Mouse (Mus musculus) MEL (cell line): Measurements from ENCODE around the gene Tspan4. TPM values are rescaled to one million over a fixed set of nuclear protein-coding genes. Genes with fewer than 3 reads are reported as not detected.

Experiments
- DNase-seq: peaks from one replicate; pipeline ENCODE4 v3.0.0; 2011; ENCODE audit warnings: low read depth, low spot score
- H3K27ac ChIP-seq: 2 replicates; pipeline ENCODE4 v1.5.1; 2012; ENCODE audit warnings: low read depth, mild to moderate bottlenecking, control low read depth, low read length, moderate library complexity; ENCODE audit not compliant: control insufficient read depth
- H3K27me3 ChIP-seq, 2 experiments: fragments of 150-350 bp in 1 of 2; sonication (generic) in 1 of 2; 2 replicates each; pipeline ENCODE4 v1.6.1; 2012; ENCODE audit warnings: low read length in 2 of 2, mild to moderate bottlenecking in 2 of 2, improper control_type of control experiment in 1 of 2, moderate library complexity in 1 of 2; ENCODE audit not compliant: insufficient read depth in 2 of 2, control insufficient read depth in 1 of 2
- H3K36me3 ChIP-seq, 2 experiments: 2 replicates each; pipeline ENCODE4 v1.6.1; 2012 to 2014; ENCODE audit warnings: low read length in 2 of 2, improper control_type of control experiment in 1 of 2, inconsistent platforms in 1 of 2, mild to moderate bottlenecking in 1 of 2; ENCODE audit not compliant: insufficient read depth in 2 of 2, control insufficient read depth in 1 of 2
- H3K4me1 ChIP-seq, 2 experiments: fragments of 150-350 bp in 1 of 2; sonication (generic) in 1 of 2; 2 replicates each; pipeline ENCODE4 v1.6.1; 2012; ENCODE audit warnings: low read length in 2 of 2, improper control_type of control experiment in 1 of 2, mild to moderate bottlenecking in 1 of 2; ENCODE audit not compliant: insufficient read depth in 2 of 2, control insufficient read depth in 1 of 2
- H3K4me3 ChIP-seq, 2 experiments: fragments of 150-350 bp in 1 of 2; sonication (generic) in 1 of 2; 2 replicates each; pipeline ENCODE4 v1.5.1; 2012; ENCODE audit warnings: low read depth in 2 of 2, low read length in 2 of 2, mild to moderate bottlenecking in 2 of 2, moderate library complexity in 2 of 2, control low read depth in 1 of 2, improper control_type of control experiment in 1 of 2; ENCODE audit not compliant: control insufficient read depth in 1 of 2, insufficient read depth in 1 of 2
- H3K79me2 ChIP-seq: 2 replicates; pipeline ENCODE4 v1.6.1; 2012; ENCODE audit warnings: mild to moderate bottlenecking, low read length, moderate library complexity; ENCODE audit not compliant: control insufficient read depth, poor library complexity, insufficient read depth
- H3K9ac ChIP-seq: 2 replicates; pipeline ENCODE4 v1.6.1; 2012; ENCODE audit warnings: low read depth, mild to moderate bottlenecking, control low read depth, low read length, moderate library complexity; ENCODE audit not compliant: control insufficient read depth, poor library complexity, severe bottlenecking
- H3K9me3 ChIP-seq: fragments of 150-350 bp; sonication (generic); replicated peaks from 2 replicates; pipeline ENCODE4 v1.6.1; 2012; ENCODE audit warnings: mild to moderate bottlenecking, low read length, improper control_type of control experiment, moderate library complexity; ENCODE audit not compliant: insufficient read depth
- BHLHE40 ChIP-seq: IDR thresholded peaks from 2 replicates; pipeline ENCODE4 v1.6.1; 2012; ENCODE audit warnings: low read depth, mild to moderate bottlenecking, inconsistent platforms, low read length, improper control_type of control experiment, borderline replicate concordance
- CHD1 ChIP-seq: IDR thresholded peaks from 2 replicates; pipeline ENCODE4 v1.6.1; 2012; ENCODE audit warnings: low read depth, mild to moderate bottlenecking, inconsistent platforms, low read length, improper control_type of control experiment
- CHD2 ChIP-seq: IDR thresholded peaks from 2 replicates; pipeline ENCODE4 v1.6.1; 2011; ENCODE audit warnings: low read length, improper control_type of control experiment
- CTCF ChIP-seq, 3 experiments: IDR thresholded peaks in 2 of 3; conservative IDR thresholded peaks in 1 of 3; 2 replicates each; pipeline ENCODE4 v1.5.1; 2011 to 2012; ENCODE audit warnings: low read length in 3 of 3, low read depth in 2 of 3, mild to moderate bottlenecking in 2 of 3, improper control_type of control experiment in 1 of 3, inconsistent platforms in 1 of 3, mixed read lengths in 1 of 3, moderate library complexity in 1 of 3; ENCODE audit not compliant: control insufficient read depth in 1 of 3, insufficient read depth in 1 of 3, poor library complexity in 1 of 3, severe bottlenecking in 1 of 3
- E2F4 ChIP-seq: IDR thresholded peaks from 2 replicates; pipeline ENCODE4 v1.6.1; 2011; ENCODE audit warnings: low read depth, low read length, improper control_type of control experiment, borderline replicate concordance
- ELF1 ChIP-seq: IDR thresholded peaks from 2 replicates; pipeline ENCODE4 v1.6.1; 2014; ENCODE audit warnings: low read depth, mild to moderate bottlenecking, inconsistent platforms, low read length, improper control_type of control experiment, moderate library complexity
- EP300 ChIP-seq, 2 experiments: IDR thresholded peaks; 2 replicates each; pipeline ENCODE4 v1.6.1; 2011; ENCODE audit warnings: improper control_type of control experiment in 2 of 2, low read length in 2 of 2, low read depth in 1 of 2, mild to moderate bottlenecking in 1 of 2
- ETS1 ChIP-seq: IDR thresholded peaks from 2 replicates; pipeline ENCODE4 v1.6.1; 2012; ENCODE audit warnings: low read depth, mild to moderate bottlenecking, inconsistent platforms, low read length, improper control_type of control experiment, moderate library complexity
- GABPA ChIP-seq: IDR thresholded peaks from 2 replicates; pipeline ENCODE4 v1.6.1; 2012; ENCODE audit warnings: low read depth, mild to moderate bottlenecking, inconsistent platforms, low read length, improper control_type of control experiment, moderate library complexity
- GATA1 ChIP-seq: IDR thresholded peaks from 2 replicates; pipeline ENCODE4 v1.6.1; 2011; ENCODE audit warnings: low read depth, low read length, improper control_type of control experiment
- HCFC1 ChIP-seq: IDR thresholded peaks from 2 replicates; pipeline ENCODE4 v1.6.1; 2012; ENCODE audit warnings: low read depth, mild to moderate bottlenecking, inconsistent platforms, low read length, improper control_type of control experiment, moderate library complexity
- JUND ChIP-seq: IDR thresholded peaks from 2 replicates; pipeline ENCODE4 v1.6.1; 2011; ENCODE audit warnings: low read depth, mild to moderate bottlenecking, improper control_type of control experiment, low read length
- MAFK ChIP-seq: IDR thresholded peaks from 2 replicates; pipeline ENCODE4 v1.6.1; 2011; ENCODE audit warnings: low read depth, mild to moderate bottlenecking, low read length, improper control_type of control experiment, borderline replicate concordance
- MAZ ChIP-seq: IDR thresholded peaks from 2 replicates; pipeline ENCODE4 v1.6.1; 2012; ENCODE audit warnings: low read depth, mild to moderate bottlenecking, inconsistent platforms, low read length, improper control_type of control experiment
- MXI1 ChIP-seq: IDR thresholded peaks from 2 replicates; pipeline ENCODE4 v1.6.1; 2011; ENCODE audit warnings: mild to moderate bottlenecking, low read depth, low read length, improper control_type of control experiment
- MYC ChIP-seq: IDR thresholded peaks from 2 replicates; pipeline ENCODE4 v1.6.1; 2011; ENCODE audit warnings: low read depth, mild to moderate bottlenecking, low read length, improper control_type of control experiment, moderate library complexity
- NELFE ChIP-seq: IDR thresholded peaks from 2 replicates; pipeline ENCODE4 v1.6.1; 2011; ENCODE audit warnings: low read depth, low read length, improper control_type of control experiment
- NRF1 ChIP-seq: IDR thresholded peaks from 2 replicates; pipeline ENCODE4 v1.6.1; 2014; ENCODE audit warnings: low read depth, mild to moderate bottlenecking, inconsistent platforms, low read length, improper control_type of control experiment, moderate library complexity; ENCODE audit not compliant: poor library complexity, insufficient read depth, severe bottlenecking
- POLR2A ChIP-seq, 2 experiments: IDR thresholded peaks; 2 replicates each; pipeline ENCODE4 v1.6.1; 2011 to 2012; ENCODE audit warnings: low read length in 2 of 2, mild to moderate bottlenecking in 2 of 2, control low read depth in 1 of 2, improper control_type of control experiment in 1 of 2, low read depth in 1 of 2, moderate library complexity in 1 of 2; ENCODE audit not compliant: control insufficient read depth in 1 of 2, insufficient read depth in 1 of 2, poor library complexity in 1 of 2
- RAD21 ChIP-seq: IDR thresholded peaks from 2 replicates; pipeline ENCODE4 v1.6.1; 2011; ENCODE audit warnings: mild to moderate bottlenecking, low read depth, low read length, improper control_type of control experiment
- RCOR1 ChIP-seq: IDR thresholded peaks from 2 replicates; pipeline ENCODE4 v1.6.1; 2012; ENCODE audit warnings: low read depth, mild to moderate bottlenecking, inconsistent platforms, low read length, improper control_type of control experiment
- SIN3A ChIP-seq: IDR thresholded peaks from 2 replicates; pipeline ENCODE4 v1.6.1; 2012; ENCODE audit warnings: low read length, improper control_type of control experiment, inconsistent platforms
- TAL1 ChIP-seq: IDR thresholded peaks from 2 replicates; pipeline ENCODE4 v1.6.1; 2012; ENCODE audit warnings: mild to moderate bottlenecking, inconsistent platforms, low read length, moderate library complexity, mixed read lengths
- TBP ChIP-seq: IDR thresholded peaks from 2 replicates; pipeline ENCODE4 v1.8.0; 2011; ENCODE audit warnings: low read depth, low read length, improper control_type of control experiment
- TCF12 ChIP-seq: IDR thresholded peaks from 2 replicates; pipeline ENCODE4 v1.6.1; 2014; ENCODE audit warnings: low read depth, mild to moderate bottlenecking, inconsistent platforms, low read length, improper control_type of control experiment, moderate library complexity
- UBTF ChIP-seq: IDR thresholded peaks from 2 replicates; pipeline ENCODE4 v1.6.1; 2012; ENCODE audit warnings: low read depth, mild to moderate bottlenecking, inconsistent platforms, low read length, improper control_type of control experiment, moderate library complexity, borderline replicate concordance; ENCODE audit not compliant: insufficient read depth
- USF1 ChIP-seq: IDR thresholded peaks from 2 replicates; pipeline ENCODE4 v1.6.1; 2014; ENCODE audit warnings: low read depth, mild to moderate bottlenecking, inconsistent platforms, low read length, improper control_type of control experiment, moderate library complexity
- ZMIZ1 ChIP-seq: IDR thresholded peaks from 2 replicates; pipeline ENCODE4 v1.6.1; 2012; ENCODE audit warnings: low read depth, mild to moderate bottlenecking, inconsistent platforms, low read length, improper control_type of control experiment, moderate library complexity
- ZNF384 ChIP-seq: IDR thresholded peaks from 2 replicates; pipeline ENCODE4 v1.6.1; 2012; ENCODE audit warnings: low read depth, mild to moderate bottlenecking, inconsistent platforms, low read length, improper control_type of control experiment
- polyA plus RNA-seq, 2 experiments: library from polyadenylated mRNA; stranded (reverse) in 1 of 2; unstranded in 1 of 2; fragments of >175 nt in 1 of 2; fragments of >200 nt in 1 of 2; gene quantifications; 2 replicates each; pipeline versions ENCODE4 v1.2.1 to v1.2.4; 2012; ENCODE audit warnings: low replicate concordance in 2 of 2, low read depth in 1 of 2; ENCODE audit not compliant: insufficient read length in 2 of 2, insufficient read depth in 1 of 2, missing spikeins in 1 of 2
- total RNA-seq: library from RNA; depleted of rRNA; stranded (reverse); fragments of 300-350 nt; gene quantifications from 2 replicates; pipeline ENCODE4 v1.2.3, GENCODE M21; 2012

The Tspan4 gene
- total and polyA plus RNA-seq, 3 experiments, result 97.9 to 110 TPM; not detected in 1

- H3K36me3 ChIP-seq, result peaks cover 9 to 16% of the 10 kb centered on the region in 2 experiments
- no peak overlapping the region for H3K9ac ChIP-seq
- H3K4me1 ChIP-seq, result peaks cover 0 to 24% of the 10 kb centered on the region in 2 experiments; a peak in 2 of 4 replicates
- no peak overlapping the region for H3K27ac ChIP-seq
- peaks cover 12% of the 10 kb centered on the region for H3K79me2 ChIP-seq
- H3K9me3 ChIP-seq, result no peaks in the 10 kb centered on the region
- H3K27me3 ChIP-seq, result no peaks in the 10 kb centered on the region
- no peak overlapping the region for H3K4me3 ChIP-seq
- TF ChIP-seq CTCF (IDR thresholded peaks at IDR 0.05 in 2 of 3, conservative IDR thresholded peaks at IDR 0.05 in 1 of 3; ENCODE audit: control insufficient read depth in 1 of 3, insufficient read depth in 1 of 3, low read depth in 2 of 3, low read length in 3 of 3, poor library complexity in 1 of 3, severe bottlenecking in 1 of 3) (no peak), GATA1 (no peak), NELFE (no peak), ETS1 (no peak), CHD2 (no peak), TCF12 (no peak), POLR2A (IDR thresholded peaks at IDR 0.05; ENCODE audit: control insufficient read depth in 1 of 2, insufficient read depth in 1 of 2, low read depth in 1 of 2, low read length in 2 of 2, poor library complexity in 1 of 2) (no peak), ZMIZ1 (no peak), MAFK (no peak), HCFC1 (no peak), TAL1 (no peak), BHLHE40 (no peak), RAD21 (no peak), E2F4 (no peak), TBP (no peak), GABPA (no peak), RCOR1 (no peak), NRF1 (no peak), MYC (no peak), JUND (no peak)
- TF ChIP-seq, all 39 proteins: peak for 0
- DNase-seq, result no peak
Measured at GRCm38 (mm10) chr7:141453636-141454035, 21.4 kb upstream of the Tspan4 start.

GRCm38 (mm10) chr7:141454967-141455551 is 20.0 kb upstream of the Tspan4 start, which contains the start of gene Pnpla2:
Pnpla2 (plus strand) TSS chr7:141455198.
- Histone ChIP-seq H3K36me3 (peaks cover 2 to 5% of the 10 kb centered on the region in 2 experiments; a peak in 2 of 4 replicates), H3K27me3 (no peaks in the 10 kb centered on the region), H3K27ac (0 out of 2 replicates have a peak within 1 kb of the TSS, but pooled peaks have one; percentile 15), H3K4me1 (peaks cover 0 to 12% of the 10 kb centered on the region in 2 experiments; a peak in 1 of 4 replicates), H3K9ac (peak within 1 kb of the TSS; percentile 72), H3K9me3 (no peaks in the 10 kb centered on the region), H3K79me2 (peaks cover 3% of the 10 kb centered on the region), H3K4me3 (peak within 1 kb of the TSS; percentile 78 to 89)
- peak; percentile 96 for DNase-seq
- TF ChIP-seq POLR2A (IDR thresholded peaks at IDR 0.05; ENCODE audit: control insufficient read depth in 1 of 2, insufficient read depth in 1 of 2, low read depth in 1 of 2, low read length in 2 of 2, poor library complexity in 1 of 2), result peak; percentile 82 to 86
- peak; percentile 27; the same call in 1 of the 2 replicates for TF ChIP-seq MYC
- TF ChIP-seq NRF1, result peak; percentile 62
- no peak for TF ChIP-seq EP300 (IDR thresholded peaks at IDR 0.05; ENCODE audit: low read depth in 1 of 2, low read length in 2 of 2)
- peak; percentile 85 for TF ChIP-seq MXI1
- TF ChIP-seq UBTF, result peak; percentile 89; the same call in 1 of the 2 replicates
- TF ChIP-seq ZNF384, result no peak
- TF ChIP-seq HCFC1, result peak; percentile 48; the same call in 1 of the 2 replicates
- peak; percentile 50 for TF ChIP-seq TBP
- TF ChIP-seq GATA1, result no peak
- no peak for TF ChIP-seq BHLHE40
- TF ChIP-seq MAFK, result no peak
- no peak for TF ChIP-seq E2F4
- TF ChIP-seq SIN3A, result peak; percentile 74
- peak; percentile 84 for TF ChIP-seq CHD1
- no peak for TF ChIP-seq MAZ
- no peak for TF ChIP-seq JUND
- no peak for TF ChIP-seq USF1
- TF ChIP-seq RCOR1, result no peak
- no peak for TF ChIP-seq ELF1
